Mouse (Mus musculus) CH12.LX (cell line): ENCODE results near the gene Smg9. TPM values are rescaled to one million over a fixed set of nuclear protein-coding genes. Genes with fewer than 3 reads are reported as not detected.

Source experiments
- DNase-seq: peaks from one replicate; pipeline ENCODE4 v3.0.0-alpha.2; 2013; ENCODE audit errors: extremely low read depth
- H3K27ac ChIP-seq: 2 replicates; pipeline ENCODE4 v1.5.1; 2012; ENCODE audit warnings: low read depth, mild to moderate bottlenecking, control low read depth, moderate library complexity; ENCODE audit not compliant: insufficient read depth
- H3K27me3 ChIP-seq: replicated peaks from 2 replicates; pipeline ENCODE3; 2012; ENCODE audit warnings: inconsistent platforms
- H3K36me3 ChIP-seq, 2 experiments: replicated peaks in 1 of 2; 2 replicates each; pipeline versions ENCODE3 to v1.6.1; 2012; ENCODE audit warnings: inconsistent platforms in 1 of 2, low read length in 1 of 2, mild to moderate bottlenecking in 1 of 2, mixed read lengths in 1 of 2, moderate library complexity in 1 of 2; ENCODE audit not compliant: control insufficient read depth in 1 of 2, insufficient read depth in 1 of 2
- H3K4me1 ChIP-seq, 2 experiments: 2 replicates each; pipeline ENCODE4 v1.6.1; 2012; ENCODE audit warnings: inconsistent platforms in 1 of 2, moderate library complexity in 1 of 2; ENCODE audit not compliant: insufficient read depth in 2 of 2, control insufficient read depth in 1 of 2
- H3K4me2 ChIP-seq: 2 replicates; pipeline ENCODE4 v1.6.1; 2012; ENCODE audit warnings: low read depth, mild to moderate bottlenecking, control low read depth; ENCODE audit not compliant: poor library complexity, insufficient read depth, severe bottlenecking
- H3K4me3 ChIP-seq, 3 experiments: fragments of 150-350 bp in 1 of 3; sonication (generic) in 1 of 3; replicated peaks in 1 of 3; 2 replicates each; pipeline versions ENCODE3 to v1.5.1; 2011 to 2012; ENCODE audit warnings: low read depth in 2 of 3, low read length in 2 of 3, mild to moderate bottlenecking in 2 of 3, moderate library complexity in 2 of 3, control low read depth in 1 of 3, improper control_type of control experiment in 1 of 3, inconsistent platforms in 1 of 3, mixed read lengths in 1 of 3; ENCODE audit not compliant: poor library complexity in 1 of 3
- H3K79me2 ChIP-seq: replicated peaks from 2 replicates; pipeline ENCODE4 v1.6.1; 2012; ENCODE audit warnings: mild to moderate bottlenecking, moderate library complexity; ENCODE audit not compliant: control insufficient read depth, poor library complexity, insufficient read depth, severe bottlenecking; ENCODE audit errors: extremely low read depth
- H3K9ac ChIP-seq: 2 replicates; pipeline ENCODE4 v1.6.1; 2012; ENCODE audit warnings: low read depth, mild to moderate bottlenecking, control low read depth, moderate library complexity; ENCODE audit not compliant: insufficient read depth
- H3K9me3 ChIP-seq: replicated peaks from 2 replicates; pipeline ENCODE3; 2012; ENCODE audit warnings: low read length, inconsistent platforms, mixed read lengths
- BHLHE40 ChIP-seq: IDR thresholded peaks from 2 replicates; pipeline ENCODE4 v1.6.1; 2011; ENCODE audit warnings: mild to moderate bottlenecking, low read depth, low read length, improper control_type of control experiment
- CHD1 ChIP-seq: IDR thresholded peaks from 2 replicates; pipeline ENCODE4 v1.6.1; 2012; ENCODE audit warnings: low read depth, low read length, improper control_type of control experiment, inconsistent platforms
- CTCF ChIP-seq, 2 experiments: IDR thresholded peaks in 1 of 2; conservative IDR thresholded peaks in 1 of 2; 2 replicates each; pipeline ENCODE4 v1.5.1; 2011 to 2012; ENCODE audit warnings: low read depth in 2 of 2, low read length in 2 of 2, improper control_type of control experiment in 1 of 2, inconsistent platforms in 1 of 2, mild to moderate bottlenecking in 1 of 2, moderate library complexity in 1 of 2
- E2F4 ChIP-seq: IDR thresholded peaks from 2 replicates; pipeline ENCODE4 v1.6.1; 2011; ENCODE audit warnings: low read depth, low read length, improper control_type of control experiment; ENCODE audit not compliant: insufficient replicate concordance
- EP300 ChIP-seq: IDR thresholded peaks from 2 replicates; pipeline ENCODE4 v1.6.1; 2011; ENCODE audit warnings: low read length, improper control_type of control experiment
- JUND ChIP-seq: conservative IDR thresholded peaks from 2 replicates; pipeline ENCODE4 v1.6.1; 2011; ENCODE audit warnings: low read depth, low read length, improper control_type of control experiment
- KAT2A ChIP-seq: IDR thresholded peaks from 2 replicates; pipeline ENCODE4 v1.6.1; 2012; ENCODE audit warnings: low read length, improper control_type of control experiment, inconsistent platforms; ENCODE audit not compliant: insufficient replicate concordance
- MAX ChIP-seq: IDR thresholded peaks from 2 replicates; pipeline ENCODE4 v1.6.1; 2011; ENCODE audit warnings: low read length, improper control_type of control experiment
- MAZ ChIP-seq: IDR thresholded peaks from 2 replicates; pipeline ENCODE4 v1.6.1; 2012; ENCODE audit warnings: low read depth, mild to moderate bottlenecking, inconsistent platforms, low read length, improper control_type of control experiment, moderate library complexity
- MXI1 ChIP-seq: IDR thresholded peaks from 2 replicates; pipeline ENCODE4 v1.6.1; 2011; ENCODE audit warnings: mild to moderate bottlenecking, low read depth, low read length, improper control_type of control experiment
- NELFE ChIP-seq: IDR thresholded peaks from 2 replicates; pipeline ENCODE4 v1.6.1; 2011; ENCODE audit warnings: low read depth, low read length, improper control_type of control experiment
- PAX5 ChIP-seq: IDR thresholded peaks from 2 replicates; pipeline ENCODE4 v1.6.1; 2012; ENCODE audit warnings: low read length, inconsistent platforms, mixed read lengths
- POLR2A ChIP-seq: IDR thresholded peaks from 2 replicates; pipeline ENCODE4 v1.6.1; 2011; ENCODE audit warnings: low read depth, mild to moderate bottlenecking, improper control_type of control experiment, low read length
- POLR2AphosphoS2 ChIP-seq: IDR thresholded peaks from 2 replicates; pipeline ENCODE4 v1.6.1; 2011; ENCODE audit warnings: low read depth, low read length, improper control_type of control experiment
- RAD21 ChIP-seq: IDR thresholded peaks from 2 replicates; pipeline ENCODE4 v1.6.1; 2011; ENCODE audit warnings: low read depth, mild to moderate bottlenecking, low read length, improper control_type of control experiment, moderate library complexity
- RCOR1 ChIP-seq: conservative IDR thresholded peaks from 2 replicates; pipeline ENCODE4 v1.6.1; 2012; ENCODE audit warnings: low read depth, mild to moderate bottlenecking, inconsistent platforms, low read length, improper control_type of control experiment
- SMC3 ChIP-seq: IDR thresholded peaks from 2 replicates; pipeline ENCODE4 v1.6.1; 2011; ENCODE audit warnings: low read depth, low read length, improper control_type of control experiment
- TCF12 ChIP-seq: IDR thresholded peaks from 2 replicates; pipeline ENCODE4 v1.6.1; 2014; ENCODE audit warnings: low read depth, mild to moderate bottlenecking, inconsistent platforms, low read length, improper control_type of control experiment
- UBTF ChIP-seq: IDR thresholded peaks from 2 replicates; pipeline ENCODE4 v1.6.1; 2012; ENCODE audit warnings: low read depth, mild to moderate bottlenecking, inconsistent platforms, low read length, improper control_type of control experiment, moderate library complexity
- USF1 ChIP-seq: IDR thresholded peaks from 2 replicates; pipeline ENCODE4 v1.6.1; 2014; ENCODE audit warnings: low read depth, mild to moderate bottlenecking, inconsistent platforms, low read length, improper control_type of control experiment
- ZC3H11A ChIP-seq: IDR thresholded peaks from 2 replicates; pipeline ENCODE4 v1.6.1; 2012; ENCODE audit warnings: low read depth, mild to moderate bottlenecking, inconsistent platforms, low read length, improper control_type of control experiment
- ZMIZ1 ChIP-seq: IDR thresholded peaks from 2 replicates; pipeline ENCODE4 v1.6.1; 2012; ENCODE audit warnings: low read depth, mild to moderate bottlenecking, inconsistent platforms, low read length, improper control_type of control experiment
- ZNF384 ChIP-seq: IDR thresholded peaks from 2 replicates; pipeline ENCODE4 v1.6.1; 2012; ENCODE audit warnings: low read depth, low read length, improper control_type of control experiment, inconsistent platforms
- dilution Hi-C: fragments of 300-500 bp; cut with MboI; formaldehyde crosslinking; loops from 2 replicates; pipeline ENCODE4 v1.14.3; 2020; ENCODE audit warnings: low sequenced_read_pairs; ENCODE audit not compliant: extremely low pct_unique_long_range_greater_than_20kb, extremely low pct_ligation_motif_present
- in situ Hi-C: fragments of 300-500 bp; cut with MboI; formaldehyde crosslinking; loops from 3 replicates; pipeline ENCODE4 v1.14.3; 2019; ENCODE audit warnings: low sequenced_read_pairs, low pct_ligation_motif_present, low pct_unique_long_range_greater_than_20kb, mixed read lengths
- polyA plus RNA-seq: library from polyadenylated mRNA; unstranded; fragments of >175 nt; gene quantifications from 2 replicates; pipeline ENCODE4 v1.2.1, GENCODE M21; 2012; ENCODE audit warnings: low read depth; ENCODE audit not compliant: insufficient read length
- total RNA-seq, 2 experiments: library from RNA; depleted of rRNA; stranded (reverse); fragments of 300-350 nt in 1 of 2; fragments of >200 nt in 1 of 2; gene quantifications; 2 replicates each; pipeline ENCODE4 v1.2.3; 2012 to 2014

Smg9 gene
- total and polyA plus RNA-seq, 3 experiments: 19.9 to 26.8 (median 20.5) TPM

DNA sequence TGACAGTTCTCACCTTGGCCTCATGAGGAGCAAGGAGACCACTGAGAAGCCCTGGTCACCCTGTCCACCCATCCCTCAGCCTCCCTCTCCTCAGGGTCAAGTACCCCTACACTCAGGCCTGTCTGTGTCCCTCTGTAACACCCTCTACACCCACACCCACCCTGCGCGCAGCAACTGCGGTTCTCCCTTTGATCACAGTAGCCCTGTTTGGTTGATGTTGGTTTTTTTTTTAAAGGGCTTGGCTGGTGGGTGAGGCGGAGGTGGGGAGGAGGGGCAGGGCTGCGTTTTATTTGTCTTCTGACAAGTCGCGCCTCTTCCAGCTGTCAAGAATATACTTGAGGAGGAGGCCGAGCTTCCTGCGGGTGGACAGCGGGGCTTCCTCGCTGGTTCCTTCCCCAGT lies 32.3 kb downstream of the Smg9 start:
- H3K9ac ChIP-seq: no peak overlapping the region
- H3K79me2 ChIP-seq: no peaks in the 10 kb centered on the region
- no peaks in the 10 kb centered on the region for H3K36me3 ChIP-seq
- in situ Hi-C loops (no loop called here), dilution Hi-C loops (no loop called here)
- no peak for DNase-seq
- no peaks in the 10 kb centered on the region for H3K27me3 ChIP-seq
- no peak overlapping the region for H3K4me3 ChIP-seq
- H3K9me3 ChIP-seq: no peaks in the 10 kb centered on the region
- TF ChIP-seq MAX (no peak), NELFE (no peak), MXI1 (no peak), SMC3 (no peak), USF1 (no peak), UBTF (no peak), CTCF (conservative IDR thresholded peaks at IDR 0.05 in 1 of 2, IDR thresholded peaks at IDR 0.05 in 1 of 2; ENCODE audit: low read depth in 2 of 2, low read length in 2 of 2) (no peak), CHD1 (no peak), BHLHE40 (no peak), RCOR1 (no peak), ZNF384 (no peak), TCF12 (no peak), POLR2AphosphoS2 (no peak), KAT2A (no peak), ZC3H11A (no peak), POLR2A (no peak), PAX5 (no peak), E2F4 (no peak), ZMIZ1 (no peak), RAD21 (no peak)
- H3K27ac ChIP-seq: no peak overlapping the region
- H3K4me1 ChIP-seq: no peaks in the 10 kb centered on the region
- no peak overlapping the region for H3K4me2 ChIP-seq

DNA sequence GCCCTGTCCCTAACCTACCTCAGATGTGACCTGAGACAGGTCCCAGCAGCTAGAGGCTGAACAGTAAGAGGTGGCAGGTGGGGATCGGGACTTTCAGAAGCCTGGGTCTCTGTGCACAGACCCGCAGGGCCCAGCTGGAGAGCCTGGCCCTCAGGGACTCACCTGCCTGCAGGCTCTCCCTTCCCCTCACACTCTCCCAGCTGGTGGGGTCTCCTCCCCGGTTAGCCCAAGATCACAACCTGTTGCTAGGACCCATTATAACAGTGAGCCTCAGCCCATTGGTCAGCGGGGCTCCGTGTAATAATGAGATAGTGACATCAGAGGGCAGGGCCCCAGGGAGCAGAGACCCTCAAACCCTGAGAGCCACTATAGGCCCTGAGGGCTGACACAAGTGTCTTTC lies 35.9 kb downstream of the Smg9 start:
- in situ Hi-C loops: no loop called here
- Histone ChIP-seq H3K4me1 (no peaks in the 10 kb centered on the region), H3K4me3 (no peak overlapping the region), H3K27me3 (peaks cover 10% of the 10 kb centered on the region), H3K9me3 (no peaks in the 10 kb centered on the region), H3K36me3 (no peaks in the 10 kb centered on the region), H3K27ac (no peak overlapping the region), H3K79me2 (no peaks in the 10 kb centered on the region), H3K9ac (no peak overlapping the region), H3K4me2 (no peak overlapping the region)
- no peak for TF ChIP-seq RAD21
- TF ChIP-seq EP300: no peak
- TF ChIP-seq JUND: no peak
- no peak for TF ChIP-seq ZNF384
- no peak for TF ChIP-seq PAX5
- no peak for TF ChIP-seq MAZ
- no peak for TF ChIP-seq E2F4
- no peak for DNase-seq
- dilution Hi-C loops: no loop called here
